Mouse (Mus musculus) spleen, postnatal 14 days (tissue): ENCODE data around the gene Kcnb1.
A peak's percentile ranks its signal among the peaks of the same experiment; 100 is the strongest.

ENCODE experiments used
- DNase-seq, 2 experiments: peaks; one replicate each; pipeline ENCODE4 v3.0.0; 2021 to 2022; ENCODE audit warnings: low spot score in 2 of 2

Kcnb1 gene

GRCm38 (mm10) chr2:167190076-167190399 lies at the start of gene Kcnb1:
Gene Kcnb1 (minus strand): TSS chr2:167190155.
- DNase-seq, result peak in 1 of 2 experiments; percentile 46

- no peak for DNase-seq
These were observed 49.3 kb upstream of the Kcnb1 start for GRCm38 (mm10) chr2:167239262-167239661.

GRCm38 (mm10) chr2:167237224-167237623 lies 47.3 kb upstream of the Kcnb1 start:
- no peak for DNase-seq

- no peak for DNase-seq
These were observed 46.2 kb upstream of the Kcnb1 start for GRCm38 (mm10) chr2:167236174-167236573.

- DNase-seq, result no peak
These were observed 45.5 kb upstream of the Kcnb1 start for GRCm38 (mm10) chr2:167235338-167236018.

GRCm38 (mm10) chr2:167233771-167234170 lies 43.8 kb upstream of the Kcnb1 start:
- no peak for DNase-seq

GRCm38 (mm10) chr2:167233009-167233335 lies 43.0 kb upstream of the Kcnb1 start:
- no peak for DNase-seq

DNA sequence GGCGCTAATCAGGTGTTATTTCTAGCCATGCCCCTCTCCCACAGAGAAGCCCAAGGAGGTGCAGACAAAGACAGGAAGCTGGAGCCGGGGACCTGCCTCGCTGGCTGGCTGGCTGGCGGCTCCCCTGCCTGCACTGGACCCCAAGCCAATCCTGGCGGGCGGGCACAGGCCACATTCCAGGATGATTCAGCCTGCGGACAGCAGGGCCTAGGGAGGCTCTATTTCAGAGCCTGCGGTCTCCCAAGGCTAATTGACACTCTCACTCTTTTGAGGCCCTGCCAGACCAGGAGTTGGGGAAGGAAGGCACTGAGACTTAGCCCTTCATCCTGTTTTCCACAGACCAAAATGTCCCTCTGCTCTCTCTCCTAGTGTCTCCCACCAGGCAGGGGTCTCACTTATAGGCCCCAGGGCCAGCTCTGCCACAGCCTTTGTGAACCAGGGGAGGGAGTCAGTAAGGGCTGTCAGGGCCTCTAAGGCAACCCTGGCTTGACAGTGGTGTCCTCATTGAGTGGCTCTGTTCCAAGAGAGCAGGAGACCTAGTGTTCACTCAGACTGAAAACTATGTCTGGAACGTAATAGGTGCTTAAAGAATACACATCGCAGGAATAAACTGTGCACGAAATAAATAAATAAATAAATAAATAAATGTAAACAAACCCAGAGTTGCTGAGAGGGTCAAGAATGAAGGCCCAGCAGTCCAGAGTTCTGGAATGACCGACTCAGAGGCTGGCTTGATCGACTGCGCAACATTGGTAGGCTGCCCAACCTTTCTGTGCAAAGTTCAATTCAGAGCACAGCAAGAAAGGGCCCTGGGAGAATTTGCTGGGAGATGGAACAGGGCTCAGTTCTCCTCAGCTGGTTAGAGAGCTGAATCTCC lies 42.4 kb upstream of the Kcnb1 start:
- no peak for DNase-seq

GRCm38 (mm10) chr2:167230554-167230953 lies 40.6 kb upstream of the Kcnb1 start:
- no peak for DNase-seq

GRCm38 (mm10) chr2:167224937-167225336 lies 35.0 kb upstream of the Kcnb1 start:
- no peak for DNase-seq

- no peak for DNase-seq
These were observed 34.2 kb upstream of the Kcnb1 start for GRCm38 (mm10) chr2:167224194-167224593.

GRCm38 (mm10) chr2:167222152-167222551 lies 32.2 kb upstream of the Kcnb1 start:
- DNase-seq, result peak; percentile 17 to 39

DNA sequence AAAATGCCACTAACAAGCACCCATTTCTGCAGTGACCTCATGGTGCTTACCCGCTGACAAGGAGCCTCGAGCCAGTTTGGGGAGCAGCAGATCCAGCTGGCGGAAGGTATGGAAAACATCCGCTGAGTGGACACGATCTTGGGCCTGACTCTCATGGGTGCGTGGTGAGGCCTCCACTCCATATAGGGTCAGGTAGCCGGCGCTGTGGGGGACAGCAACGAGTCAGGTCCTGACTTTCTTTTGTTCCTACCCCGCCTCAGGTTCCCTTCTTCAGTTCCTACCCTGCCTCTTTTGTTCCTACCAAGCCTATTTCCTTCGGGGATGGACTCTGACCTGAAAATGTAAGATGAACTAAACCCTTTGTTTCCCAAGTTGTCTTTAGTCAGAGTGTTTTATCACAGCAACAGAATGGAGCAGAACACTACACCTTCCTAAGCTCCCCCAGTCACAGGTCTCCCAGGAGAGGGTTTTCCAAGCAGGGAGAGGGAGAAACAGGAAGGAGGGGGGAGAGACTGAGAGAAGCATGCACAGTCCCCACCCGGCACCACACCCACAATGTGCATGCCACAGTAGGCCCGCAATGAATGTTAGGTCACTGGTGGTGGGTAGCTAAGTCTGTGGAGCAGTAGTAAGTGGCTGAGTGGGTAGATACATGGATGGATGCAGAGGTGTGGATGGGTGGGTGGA lies 31.3 kb upstream of the Kcnb1 start:
- DNase-seq, result no peak

DNA sequence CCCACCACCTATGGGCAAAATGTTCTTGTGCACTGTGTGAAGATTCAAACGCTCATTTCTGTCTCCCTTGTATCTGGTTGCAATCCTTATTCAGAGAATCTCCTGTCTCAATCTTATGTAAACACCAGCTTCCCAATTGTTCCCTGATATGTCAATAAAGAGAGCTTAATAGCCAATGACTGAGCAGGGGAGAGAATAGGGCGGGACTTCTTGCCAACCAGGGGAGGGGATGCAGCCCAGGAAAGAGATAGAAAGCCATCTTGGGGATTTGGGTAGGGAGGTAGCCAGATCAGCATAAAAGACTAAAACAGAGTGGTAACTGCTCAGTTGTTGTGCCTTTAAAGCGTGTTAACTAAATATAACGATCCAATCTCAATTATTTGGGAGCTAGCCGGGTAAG lies 30.8 kb upstream of the Kcnb1 start:
- DNase-seq, result no peak

DNA sequence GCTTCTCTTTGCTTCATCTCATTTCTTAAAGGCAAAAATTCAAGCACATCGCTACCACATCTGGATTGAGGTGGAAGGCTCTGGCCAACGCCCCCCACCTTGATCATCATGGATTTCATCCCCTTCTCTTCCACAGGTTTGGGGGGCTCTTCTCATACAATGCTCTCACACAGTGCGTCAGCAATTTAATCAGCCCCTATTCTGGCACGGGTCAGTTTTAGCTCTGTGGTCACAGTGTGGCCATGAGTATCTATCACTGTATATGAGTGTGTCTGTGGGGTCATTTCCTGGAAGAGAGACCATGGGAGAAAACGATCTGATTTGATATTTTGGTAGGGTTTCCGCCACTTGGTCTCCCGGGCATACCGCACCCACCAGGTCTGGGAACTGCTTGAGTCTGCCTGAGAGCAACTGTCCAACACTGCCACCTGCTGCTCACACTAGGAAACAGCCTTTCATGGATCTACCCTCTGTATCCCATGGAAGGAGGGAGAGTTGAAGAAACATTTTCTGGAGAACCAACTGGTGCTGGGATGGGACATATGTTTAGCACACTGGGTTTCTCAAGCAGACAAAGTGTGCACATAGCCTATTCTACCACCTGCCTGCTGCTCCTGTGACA lies 29.3 kb upstream of the Kcnb1 start:
- DNase-seq, result peak; percentile 37 to 66

GRCm38 (mm10) chr2:167213666-167214065 lies 23.7 kb upstream of the Kcnb1 start:
- no peak for DNase-seq

- DNase-seq, result no peak
These were observed 23.1 kb upstream of the Kcnb1 start for GRCm38 (mm10) chr2:167213076-167213475.

- no peak for DNase-seq
These were observed 22.6 kb upstream of the Kcnb1 start for GRCm38 (mm10) chr2:167212551-167212950.

GRCm38 (mm10) chr2:167212089-167212488 lies 22.1 kb upstream of the Kcnb1 start:
- DNase-seq, result no peak

- no peak for DNase-seq
These were observed 19.9 kb upstream of the Kcnb1 start for GRCm38 (mm10) chr2:167209900-167210299.

- DNase-seq, result no peak
These were observed 19.0 kb upstream of the Kcnb1 start for GRCm38 (mm10) chr2:167208984-167209383.

DNA sequence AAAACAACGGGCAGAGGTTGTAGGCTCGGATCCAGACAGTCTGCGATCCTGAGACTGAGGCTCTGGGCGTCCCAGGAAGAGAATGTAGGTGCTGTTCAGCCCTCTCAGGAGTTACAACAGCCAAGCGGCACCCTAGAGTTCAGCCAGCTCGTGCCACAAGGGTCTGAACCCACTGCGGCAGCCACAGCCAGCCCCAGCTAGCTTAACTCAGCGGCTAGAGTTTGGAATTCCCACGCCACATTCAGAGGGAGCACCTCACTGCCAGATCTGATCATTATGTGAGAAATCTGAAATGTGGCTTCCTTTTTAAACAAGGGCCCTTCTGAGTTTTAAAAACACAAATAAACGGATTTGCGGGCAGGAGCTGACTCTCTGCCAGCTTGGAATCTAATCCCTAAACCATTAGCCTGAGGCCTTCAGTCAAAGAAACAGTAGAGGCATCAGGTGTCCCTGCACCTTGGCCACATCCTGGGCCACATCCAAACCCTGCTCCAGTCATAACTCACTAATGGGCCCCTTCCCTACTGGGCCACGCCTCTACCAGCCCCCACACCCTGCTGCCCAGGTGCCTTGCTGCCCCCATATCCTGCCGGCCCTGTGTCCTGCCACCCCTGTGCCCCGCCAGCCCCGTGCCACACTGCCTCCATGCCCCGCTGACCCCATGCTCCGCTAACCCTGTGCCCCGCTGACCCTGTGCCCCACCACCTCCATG lies 16.1 kb upstream of the Kcnb1 start:
- DNase-seq, result no peak
